Mouse (Mus musculus): ENCODE data around the gene Tsga10ip. TPM values are rescaled to one million over a fixed set of nuclear protein-coding genes. Genes with fewer than 3 reads are reported as not detected.
"Not testable (repeated sequence)": the region's sequence is repeated elsewhere in the genome, so short reads cannot be mapped to it uniquely, and the experiment has no call there.

Tsga10ip gene
- polyA plus RNA-seq, 1 experiment from 2014 or later, result not detected

DNA sequence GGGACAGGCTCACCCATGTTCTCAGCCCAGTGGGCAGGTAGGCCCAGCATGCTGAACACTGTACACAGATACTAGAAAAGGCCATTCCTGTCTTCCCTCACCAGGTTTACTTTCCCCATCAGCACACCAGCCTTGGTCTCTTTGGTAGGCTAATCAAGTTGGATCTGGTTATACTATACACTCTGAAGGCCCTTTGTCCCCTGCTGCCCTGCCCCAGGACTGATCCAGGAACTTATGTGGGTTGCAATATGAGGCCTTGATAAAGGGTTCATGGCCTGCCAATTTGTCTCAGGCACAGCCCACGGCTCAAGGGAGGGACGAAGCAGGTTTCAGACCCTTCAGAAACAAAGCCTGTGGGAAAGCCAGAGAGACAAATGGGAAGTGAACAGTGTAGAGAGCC is 48.7 kb downstream of the Tsga10ip start:
- Histone ChIP-seq H3K4me3 (no peak overlapping the region), H3K4me2 (no peak overlapping the region), H3K9ac (no peak overlapping the region), H3K9me3 (no peaks in the 10 kb centered on the region), H3K27ac (replicated peaks) (no peak overlapping the region), H3K4me1 (replicated peaks) (peaks cover 7% of the 10 kb centered on the region), H3K36me3 (no peaks in the 10 kb centered on the region), H3K27me3 (0 out of 2 replicates have a peak, but pooled peaks cover 4% of the 10 kb centered on the region)
- no peak for ATAC-seq (ENCODE audit: low FRiP score, low read depth)
- 67% methylated on average over 2 of the region's 2 CpGs for WGBS

DNA sequence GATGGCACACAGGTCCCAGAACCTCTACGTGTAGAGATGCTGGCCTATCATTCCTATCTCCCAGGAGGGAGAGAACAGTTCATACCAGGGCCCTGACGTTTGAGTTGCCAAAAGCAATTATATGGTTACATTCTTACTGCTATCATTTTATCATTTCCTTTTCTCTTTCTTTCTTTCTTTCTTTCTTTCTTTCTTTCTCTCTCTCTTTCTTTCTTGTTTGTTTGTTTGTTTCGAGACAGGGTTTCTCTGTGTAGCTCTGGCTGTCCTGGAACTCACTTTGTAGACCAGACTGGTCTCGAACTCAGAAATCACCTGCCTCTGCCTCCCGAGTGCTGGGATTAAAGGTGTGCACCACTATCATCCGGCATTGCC is 52.8 kb downstream of the Tsga10ip start, which contains the start of gene Cst6:
Gene Cst6, minus strand, starts transcription at position 73 of the 372 bp plus-strand sequence.
- H3K36me3 ChIP-seq; H3K9me3 ChIP-seq; H3K4me1 ChIP-seq (replicated peaks); ATAC-seq (ENCODE audit: low FRiP score, low read depth); H3K27me3 ChIP-seq; H3K27ac ChIP-seq (replicated peaks): not testable (repeated sequence)
- peak within 1 kb of the TSS; percentile 77 for H3K4me2 ChIP-seq
- peak within 1 kb of the TSS; percentile 40 for H3K4me3 ChIP-seq
- 60% methylated on average over 6 of the region's 6 CpGs for WGBS
- peak within 1 kb of the TSS; percentile 51 for H3K9ac ChIP-seq

DNA sequence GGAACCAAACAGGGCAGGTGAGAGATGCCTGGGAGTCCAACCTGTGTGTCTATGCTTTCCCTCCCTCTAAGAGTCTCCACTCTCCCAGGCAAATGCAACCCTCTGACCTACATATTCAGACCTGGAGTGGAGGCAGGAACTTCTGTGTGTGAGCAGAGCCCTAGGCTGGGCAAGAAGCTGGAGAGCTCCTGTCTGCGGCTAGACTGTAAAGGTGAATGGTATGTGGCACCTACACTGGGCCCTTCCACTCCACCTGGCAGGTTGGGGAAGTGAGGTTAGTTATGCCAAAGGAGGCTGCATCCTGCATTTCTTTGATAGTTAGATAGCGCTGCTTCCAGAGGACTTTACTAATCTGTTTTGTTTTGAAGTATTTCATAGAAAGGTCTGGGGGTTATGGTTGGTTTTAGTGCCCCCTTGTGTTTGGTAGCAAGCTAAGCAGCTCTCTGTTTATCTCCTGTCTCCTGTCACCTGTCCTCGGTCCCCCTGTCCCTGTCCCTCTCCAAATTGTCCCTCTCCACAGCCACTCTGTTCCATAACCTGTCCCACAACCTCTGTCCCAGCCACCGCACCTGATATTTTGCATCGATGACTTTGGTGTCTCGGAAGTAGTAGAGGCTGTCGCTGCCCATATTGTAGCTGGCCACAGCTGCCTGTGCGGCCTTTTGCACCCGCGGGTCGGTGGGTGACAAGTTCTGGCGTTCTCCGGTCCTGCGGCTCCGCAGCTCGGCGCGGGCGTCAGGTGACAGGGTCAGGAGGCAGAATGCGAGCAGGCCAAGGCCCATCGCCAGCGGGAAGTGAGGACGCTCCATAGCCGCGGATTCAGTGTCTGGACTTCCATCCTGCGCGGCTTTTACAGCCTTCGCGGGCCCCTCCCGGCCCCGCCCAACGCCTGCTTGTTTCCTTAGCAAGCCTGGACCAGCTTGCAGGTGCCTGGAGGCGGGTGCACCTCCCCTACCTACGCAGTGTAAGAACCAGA is 53.5 kb downstream of the Tsga10ip start:
- WGBS, result 4% methylated on average over 34 of the region's 34 CpGs
- no peak overlapping the region; the same call in 1 of the 2 replicates for H3K27ac ChIP-seq (replicated peaks)
- H3K4me2 ChIP-seq, result peak overlapping the region; percentile 77
- no peaks in the 10 kb centered on the region for H3K9me3 ChIP-seq
- ATAC-seq (ENCODE audit: low FRiP score, low read depth), result peak; percentile 59; the same call in 1 of the 2 replicates
- H3K4me1 ChIP-seq (replicated peaks), result peaks cover 10% of the 10 kb centered on the region
- H3K4me3 ChIP-seq, result peak overlapping the region; percentile 40
- 0 out of 2 replicates have a peak, but pooled peaks cover 4% of the 10 kb centered on the region for H3K27me3 ChIP-seq
- no peaks in the 10 kb centered on the region for H3K36me3 ChIP-seq
- H3K9ac ChIP-seq, result peak overlapping the region; percentile 51

DNA sequence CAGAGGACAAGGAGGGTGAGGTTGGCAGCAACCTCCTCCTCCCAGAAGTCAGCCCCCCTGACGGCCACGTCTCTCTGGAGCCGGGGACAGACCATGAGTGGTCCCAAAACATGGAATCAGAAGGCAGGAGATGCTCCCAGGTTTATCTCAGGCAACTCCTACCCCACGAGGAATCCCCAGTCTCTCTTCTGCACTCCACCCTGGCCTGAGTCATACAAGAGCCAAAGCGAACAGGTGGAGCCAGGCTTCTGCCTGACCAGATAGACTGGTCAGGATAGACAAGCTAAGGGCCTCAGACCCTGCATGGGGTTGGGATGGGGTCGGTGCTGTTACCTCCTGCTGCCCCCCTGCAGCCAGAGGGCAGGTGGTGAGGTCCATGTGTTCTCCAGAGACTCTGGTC is 54.3 kb downstream of the Tsga10ip start:
- 78% methylated on average over 6 of the region's 6 CpGs for WGBS
- peaks cover 10% of the 10 kb centered on the region for H3K4me1 ChIP-seq (replicated peaks)
- no peaks in the 10 kb centered on the region for H3K9me3 ChIP-seq
- no peak for ATAC-seq (ENCODE audit: low FRiP score, low read depth)
- no peaks in the 10 kb centered on the region for H3K36me3 ChIP-seq
- no peak overlapping the region for H3K4me2 ChIP-seq
- no peak overlapping the region for H3K9ac ChIP-seq
- 0 out of 2 replicates have a peak, but pooled peaks cover 4% of the 10 kb centered on the region for H3K27me3 ChIP-seq
- no peak overlapping the region for H3K27ac ChIP-seq (replicated peaks)
- no peak overlapping the region for H3K4me3 ChIP-seq

DNA sequence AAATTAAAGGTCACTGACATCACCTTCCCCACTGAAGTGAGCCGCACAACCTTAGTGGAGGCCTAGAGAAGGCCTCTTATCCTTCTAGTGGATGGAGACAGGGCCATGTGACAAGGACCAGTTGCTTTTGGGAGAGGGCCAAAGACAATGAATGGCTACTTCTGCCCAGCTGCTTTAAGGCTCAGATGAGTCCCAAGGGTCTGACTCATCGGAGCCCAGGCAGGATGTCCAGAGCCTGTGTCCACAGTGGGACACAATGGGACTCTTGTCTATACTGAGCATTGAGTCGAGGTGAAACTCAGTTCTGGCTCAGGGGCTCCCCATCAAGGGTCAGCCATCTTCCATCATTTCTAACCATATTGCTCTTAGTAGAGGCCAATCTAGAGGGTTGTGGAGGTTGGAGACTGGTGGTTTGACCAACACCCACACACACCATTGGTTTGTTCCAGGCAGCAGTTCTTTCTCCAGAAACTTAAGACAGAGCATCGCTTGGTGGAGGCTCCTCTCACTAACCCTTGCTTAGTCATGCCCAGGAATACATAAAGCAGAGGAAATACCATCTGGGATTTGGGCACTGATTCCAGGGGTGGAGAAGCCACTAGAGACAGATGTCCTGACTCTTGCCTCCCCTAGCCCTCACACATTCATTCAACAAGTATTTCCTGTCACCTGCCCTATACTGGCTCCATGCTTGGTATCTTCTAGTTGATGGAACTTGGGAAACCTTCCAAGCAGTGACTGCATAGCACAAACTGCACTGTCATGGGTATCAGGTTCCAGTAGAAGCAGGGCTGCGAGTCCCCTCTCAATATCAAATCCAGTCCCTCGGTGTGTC is 56.8 kb downstream of the Tsga10ip start:
- ATAC-seq (ENCODE audit: low FRiP score, low read depth), result no peak
- Histone ChIP-seq H3K9me3 (no peaks in the 10 kb centered on the region), H3K4me1 (replicated peaks) (peaks cover 10% of the 10 kb centered on the region), H3K27me3 (0 out of 2 replicates have a peak, but pooled peaks cover 4% of the 10 kb centered on the region), H3K9ac (no peak overlapping the region), H3K27ac (replicated peaks) (no peak overlapping the region), H3K4me2 (no peak overlapping the region), H3K4me3 (no peak overlapping the region), H3K36me3 (no peaks in the 10 kb centered on the region)
- 79% methylated on average over 6 of the region's 6 CpGs for WGBS

DNA sequence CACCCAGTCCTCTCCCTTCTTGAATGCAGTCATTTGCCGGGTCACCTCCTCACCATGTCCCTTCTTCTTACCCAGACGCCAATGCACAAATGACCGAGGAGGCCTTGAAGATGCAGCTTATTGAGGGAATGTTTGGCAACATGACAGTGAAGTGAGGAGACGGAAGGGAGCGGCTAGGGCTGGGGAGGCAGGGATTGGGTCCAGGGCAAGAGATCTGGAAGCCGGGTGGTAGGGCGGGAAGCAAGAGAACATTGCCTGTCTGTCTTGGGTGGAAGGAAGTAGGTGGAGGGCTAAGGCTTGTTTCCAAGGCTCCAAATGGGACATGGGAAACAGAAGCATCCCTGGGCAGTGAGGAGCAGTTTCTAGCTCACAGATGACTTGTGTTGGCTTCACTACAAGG is 61.0 kb downstream of the Tsga10ip start:
- no peak overlapping the region for H3K27ac ChIP-seq (replicated peaks)
- no peaks in the 10 kb centered on the region for H3K36me3 ChIP-seq
- no peak for ATAC-seq (ENCODE audit: low FRiP score, low read depth)
- 90% methylated on average over 7 of the region's 7 CpGs for WGBS
- no peaks in the 10 kb centered on the region for H3K9me3 ChIP-seq
- no peak overlapping the region for H3K4me2 ChIP-seq
- H3K27me3 ChIP-seq, result no peaks in the 10 kb centered on the region
- H3K4me3 ChIP-seq, result no peak overlapping the region
- H3K9ac ChIP-seq, result no peak overlapping the region
- H3K4me1 ChIP-seq (replicated peaks), result no peaks in the 10 kb centered on the region

Other genes with a start within 250 kb of the Tsga10ip start
- 47.4 and 58.3 TPM in 2 replicates for gene Pacs1, start 129.4 kb downstream of the Tsga10ip start, polyA plus RNA-seq (2015; fragmentation: Nextera tagmentation; extraction: Ambion mirVana)
- 312 and 338 TPM in 2 replicates for gene Sf3b2, start 107.1 kb downstream of the Tsga10ip start, polyA plus RNA-seq (2015; fragmentation: Nextera tagmentation; extraction: Ambion mirVana)
- gene Gal3st3, start 104.2 kb downstream of the Tsga10ip start, polyA plus RNA-seq (2015; fragmentation: Nextera tagmentation; extraction: Ambion mirVana), result 40.4 and 48.8 TPM in 2 replicates
- not detected in 2 replicates for gene Catsper1, start 66.8 kb downstream of the Tsga10ip start, polyA plus RNA-seq (2015; fragmentation: Nextera tagmentation; extraction: Ambion mirVana)
- gene Cst6, start 53.0 kb downstream of the Tsga10ip start, polyA plus RNA-seq (2015; fragmentation: Nextera tagmentation; extraction: Ambion mirVana), result 8.5 and 9.5 TPM in 2 replicates
- 40.7 and 43.3 TPM in 2 replicates for gene Eif1ad, start 35.8 kb downstream of the Tsga10ip start, polyA plus RNA-seq (2015; fragmentation: Nextera tagmentation; extraction: Ambion mirVana)
- gene Banf1, start 35.4 kb downstream of the Tsga10ip start, polyA plus RNA-seq (2015; fragmentation: Nextera tagmentation; extraction: Ambion mirVana), result 319 and 333 TPM in 2 replicates
- 68.2 and 77.1 TPM in 2 replicates for gene Sart1, start 13.8 kb downstream of the Tsga10ip start, polyA plus RNA-seq (2015; fragmentation: Nextera tagmentation; extraction: Ambion mirVana)
- gene Drap1, start 22.5 kb upstream of the Tsga10ip start, polyA plus RNA-seq (2015; fragmentation: Nextera tagmentation; extraction: Ambion mirVana), result 301 and 311 TPM in 2 replicates
- 74.9 and 82.4 TPM in 2 replicates for gene AI837181, start 22.6 kb upstream of the Tsga10ip start, polyA plus RNA-seq (2015; fragmentation: Nextera tagmentation; extraction: Ambion mirVana)
- gene Fosl1, start 45.0 kb upstream of the Tsga10ip start, polyA plus RNA-seq (2015; fragmentation: Nextera tagmentation; extraction: Ambion mirVana), result not detected in 2 replicates
- 12.8 and 14.0 TPM in 2 replicates for gene Ccdc85b, start 55.4 kb upstream of the Tsga10ip start, polyA plus RNA-seq (2015; fragmentation: Nextera tagmentation; extraction: Ambion mirVana)
- 147 and 160 TPM in 2 replicates for gene Fibp, start 58.1 kb upstream of the Tsga10ip start, polyA plus RNA-seq (2015; fragmentation: Nextera tagmentation; extraction: Ambion mirVana)
- gene Ctsw, start 66.0 kb upstream of the Tsga10ip start, polyA plus RNA-seq (2015; fragmentation: Nextera tagmentation; extraction: Ambion mirVana), result 4.3 and 5.7 TPM in 2 replicates
- gene Efemp2, start 71.4 kb upstream of the Tsga10ip start, polyA plus RNA-seq (2015; fragmentation: Nextera tagmentation; extraction: Ambion mirVana), result 38.9 and 44.9 TPM in 2 replicates
- 49.2 TPM in 2 replicates for gene Mus81, start 85.9 kb upstream of the Tsga10ip start, polyA plus RNA-seq (2015; fragmentation: Nextera tagmentation; extraction: Ambion mirVana)
- 3,340 and 3,538 TPM in 2 replicates for gene Cfl1, start 87.9 kb upstream of the Tsga10ip start, polyA plus RNA-seq (2015; fragmentation: Nextera tagmentation; extraction: Ambion mirVana)
- 0.26 and 0.44 TPM in 2 replicates for gene 1700020D05Rik, start 101.3 kb upstream of the Tsga10ip start, polyA plus RNA-seq (2015; fragmentation: Nextera tagmentation; extraction: Ambion mirVana)
- gene Snx32, start 108.0 kb upstream of the Tsga10ip start, polyA plus RNA-seq (2015; fragmentation: Nextera tagmentation; extraction: Ambion mirVana), result 94.6 and 99.8 TPM in 2 replicates
- gene Ovol1, start 158.1 kb upstream of the Tsga10ip start, polyA plus RNA-seq (2015; fragmentation: Nextera tagmentation; extraction: Ambion mirVana), result 0.08 TPM in 1 of 2 replicates, not detected in the other
- 3.1 and 3.7 TPM in 2 replicates for gene Ap5b1, start 165.5 kb upstream of the Tsga10ip start, polyA plus RNA-seq (2015; fragmentation: Nextera tagmentation; extraction: Ambion mirVana)
- 66.6 and 67.4 TPM in 2 replicates for gene Rnaseh2c, start 199.3 kb upstream of the Tsga10ip start, polyA plus RNA-seq (2015; fragmentation: Nextera tagmentation; extraction: Ambion mirVana)
- gene Kat5, start 207.7 kb upstream of the Tsga10ip start, polyA plus RNA-seq (2015; fragmentation: Nextera tagmentation; extraction: Ambion mirVana), result 67.2 and 69.2 TPM in 2 replicates
- 34.4 and 37.8 TPM in 2 replicates for gene Rela, start 235.0 kb upstream of the Tsga10ip start, polyA plus RNA-seq (2015; fragmentation: Nextera tagmentation; extraction: Ambion mirVana)

Data from hindbrain, embryonic 15.5 days (tissue).